Mouse (Mus musculus) intestine, postnatal 0 days (tissue): Measurements from ENCODE around the gene Tnnc2. TPM values are rescaled to one million over a fixed set of nuclear protein-coding genes. Genes with fewer than 3 reads are reported as not detected.
A peak's percentile ranks its signal among the peaks of the same experiment; 100 is the strongest.

Experiments
- ATAC-seq: fragments of 200-750 bp; cut with Nextera tagmentation; 2 replicates; pipeline ENCODE4 v1.8.0; 2017; ENCODE audit warnings: mild to moderate bottlenecking, moderate TSS enrichment, moderate library complexity
- H3K27ac ChIP-seq: fragments of 300-500 bp; sonication (generic); 2 replicates; pipeline ENCODE4 v1.5.1; 2014; ENCODE audit warnings: mild to moderate bottlenecking, low read depth, low read length, moderate library complexity
- H3K27me3 ChIP-seq: fragments of 300-500 bp; sonication (generic); replicated peaks from 2 replicates; pipeline ENCODE4 v1.6.1; 2014; ENCODE audit warnings: low read length, mixed read lengths; ENCODE audit not compliant: control insufficient read depth, insufficient read depth
- H3K36me3 ChIP-seq: fragments of 300-500 bp; sonication (generic); 2 replicates; pipeline ENCODE4 v1.6.1; 2014; ENCODE audit warnings: mild to moderate bottlenecking, moderate library complexity; ENCODE audit not compliant: control insufficient read depth, insufficient read depth
- H3K4me1 ChIP-seq: fragments of 300-500 bp; sonication (generic); replicated peaks from 2 replicates; pipeline ENCODE4 v1.6.1; 2014; ENCODE audit warnings: antibody characterized with exemption, low read length, mixed read lengths; ENCODE audit not compliant: control insufficient read depth, insufficient read depth
- H3K4me2 ChIP-seq: fragments of 300-500 bp; sonication (generic); replicated peaks from 2 replicates; pipeline ENCODE4 v1.6.1; 2014; ENCODE audit warnings: low read depth, mild to moderate bottlenecking, moderate library complexity
- H3K4me3 ChIP-seq: fragments of 300-500 bp; sonication (generic); 2 replicates; pipeline ENCODE4 v1.5.1; 2014; ENCODE audit warnings: low read depth, low read length
- H3K9ac ChIP-seq: fragments of 300-500 bp; sonication (generic); 2 replicates; pipeline ENCODE4 v1.6.1; 2014; ENCODE audit warnings: mild to moderate bottlenecking, low read depth, low read length
- H3K9me3 ChIP-seq: fragments of 300-500 bp; sonication (generic); 2 replicates; pipeline ENCODE4 v1.6.1; 2016; ENCODE audit warnings: mixed run types; ENCODE audit not compliant: control insufficient read depth
- CTCF ChIP-seq: sonication (generic); IDR thresholded peaks from 2 replicates; pipeline ENCODE4 v1.5.1; 2016; ENCODE audit warnings: low read depth, mild to moderate bottlenecking, control low read depth, antibody characterized with exemption, moderate library complexity
- WGBS: fragments of 180-500 bp; shearing (Covaris S2); extraction: QIAGEN DNeasy Blood & Tissue Kit; methylation state at CpG from one replicate; pipeline ENCODE4 v1.1.7; 2014; 5-methylcytosine and 5-hydroxymethylcytosine counted together
- polyA plus RNA-seq: library from polyadenylated mRNA; unstranded; fragments of >200 nt; fragmentation: Nextera tagmentation; extraction: Ambion mirVana; gene quantifications from 2 replicates; pipeline ENCODE4 v1.2.1, GENCODE M21; 2015

Gene Tnnc2
- polyA plus RNA-seq, 1 experiment from 2014 or later: 0.51 TPM

DNA sequence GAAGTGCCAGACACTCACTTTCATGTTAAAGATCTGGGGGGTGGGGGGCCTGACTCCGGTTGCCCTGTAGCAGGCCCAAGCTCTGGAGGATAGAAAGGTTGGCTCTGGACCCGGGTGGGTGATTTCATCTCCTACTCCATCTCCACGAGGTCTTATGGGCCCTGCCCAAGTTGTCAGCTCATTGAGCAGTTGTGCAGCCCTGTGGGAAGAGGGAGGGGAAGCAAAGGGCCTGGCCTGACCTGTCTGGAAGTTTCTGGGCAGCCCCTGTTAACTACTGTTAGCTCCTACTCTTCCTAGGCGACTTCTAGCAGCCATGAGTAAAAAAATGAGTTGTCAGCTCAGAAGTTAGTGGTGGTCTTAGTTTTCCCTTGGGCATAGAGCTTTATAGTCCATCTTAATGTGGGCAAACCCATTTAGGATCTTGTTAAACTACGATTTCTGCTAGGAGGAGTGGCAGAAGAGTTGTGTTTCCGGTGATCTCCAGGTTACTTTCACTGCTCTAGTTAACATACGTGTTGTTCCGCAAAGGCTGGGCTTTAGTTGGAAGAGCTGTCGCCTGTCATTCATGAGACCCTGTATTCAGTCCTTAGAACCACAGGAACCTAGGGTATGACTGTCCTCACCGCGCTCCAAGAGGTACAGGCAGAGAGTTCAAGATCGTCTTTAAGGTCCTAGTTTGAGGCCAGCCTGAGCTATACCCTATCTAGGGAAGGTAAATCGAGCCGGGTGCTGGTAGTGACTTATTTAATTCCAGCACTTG, 6.4 kb downstream of the Tnnc2 start:
- H3K4me2 ChIP-seq: no peak overlapping the region
- no peak overlapping the region for H3K27ac ChIP-seq
- no peak for TF ChIP-seq CTCF
- ATAC-seq: no peak
- peaks cover 10% of the 10 kb centered on the region; the same call in 1 of the 2 replicates for H3K4me1 ChIP-seq
- H3K36me3 ChIP-seq: peaks cover 11% of the 10 kb centered on the region; the same call in 1 of the 2 replicates
- H3K9ac ChIP-seq: no peak overlapping the region
- no peaks in the 10 kb centered on the region for H3K27me3 ChIP-seq
- H3K4me3 ChIP-seq: no peak overlapping the region
- WGBS: 72% methylated on average over 14 of the region's 14 CpGs
- H3K9me3 ChIP-seq: no peaks in the 10 kb centered on the region

DNA sequence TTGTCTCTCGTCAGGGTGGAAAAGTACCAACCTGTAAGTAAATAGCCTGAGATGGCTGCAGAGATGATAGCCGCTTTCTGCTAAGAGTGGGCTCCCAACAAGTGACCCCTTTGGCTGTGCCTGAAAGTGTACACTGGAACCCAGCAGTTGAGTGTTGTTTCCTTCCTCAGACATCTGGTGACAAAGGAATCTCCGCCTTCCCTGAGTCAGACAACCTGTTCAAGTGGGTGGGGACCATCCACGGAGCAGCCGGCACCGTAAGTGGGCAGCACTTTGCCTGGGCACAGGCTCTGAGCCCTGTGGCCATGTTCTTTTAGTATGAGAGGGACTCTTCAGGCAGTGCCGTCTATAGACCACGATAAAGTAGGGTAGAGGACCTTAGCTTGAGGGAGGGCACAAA, 8.6 kb downstream of the Tnnc2 start:
- no peaks in the 10 kb centered on the region for H3K9me3 ChIP-seq
- ATAC-seq: no peak
- H3K4me1 ChIP-seq: peaks cover 10% of the 10 kb centered on the region; the same call in 1 of the 2 replicates
- TF ChIP-seq CTCF: no peak
- H3K4me3 ChIP-seq: peak overlapping the region; percentile 76
- H3K36me3 ChIP-seq: peaks cover 31% of the 10 kb centered on the region
- WGBS: 48% methylated on average over 8 of the region's 8 CpGs
- peak overlapping the region; percentile 54 for H3K27ac ChIP-seq
- H3K4me2 ChIP-seq: peak overlapping the region; percentile 94
- no peak overlapping the region for H3K9ac ChIP-seq
- no peaks in the 10 kb centered on the region for H3K27me3 ChIP-seq

GRCm38 (mm10) chr2:164770279-164770678, 9.5 kb downstream of the Tnnc2 start:
- peak; percentile 63 for ATAC-seq
- Histone ChIP-seq H3K9ac (peak overlapping the region; percentile 75), H3K36me3 (peaks cover 39% of the 10 kb centered on the region), H3K4me1 (peaks cover 10% of the 10 kb centered on the region; the same call in 1 of the 2 replicates), H3K27me3 (no peaks in the 10 kb centered on the region), H3K4me3 (peak overlapping the region; percentile 76), H3K9me3 (no peaks in the 10 kb centered on the region), H3K27ac (peak overlapping the region; percentile 43), H3K4me2 (peak overlapping the region; percentile 94)
- 2% methylated on average over 15 of the region's 15 CpGs for WGBS
- TF ChIP-seq CTCF: no peak

- peaks cover 10% of the 10 kb centered on the region; the same call in 1 of the 2 replicates for H3K4me1 ChIP-seq
- ATAC-seq: peak; percentile 97
- no peaks in the 10 kb centered on the region for H3K27me3 ChIP-seq
- peak within 1 kb of the TSS; percentile 75 for H3K9ac ChIP-seq
- H3K36me3 ChIP-seq: peaks cover 46% of the 10 kb centered on the region
- H3K9me3 ChIP-seq: no peaks in the 10 kb centered on the region
- peak within 1 kb of the TSS; percentile 76 for H3K4me3 ChIP-seq
- WGBS: 2% methylated on average over 53 of the region's 53 CpGs
- H3K27ac ChIP-seq: peak within 1 kb of the TSS; percentile 65
- TF ChIP-seq CTCF: peak; percentile 52
- H3K4me2 ChIP-seq: peak within 1 kb of the TSS; percentile 94
These were observed 10.3 kb downstream of the Tnnc2 start, which contains the start of gene Ube2c for GRCm38 (mm10) chr2:164769258-164770037. TSS of gene Ube2c (plus strand) at chr2:164769898.

DNA sequence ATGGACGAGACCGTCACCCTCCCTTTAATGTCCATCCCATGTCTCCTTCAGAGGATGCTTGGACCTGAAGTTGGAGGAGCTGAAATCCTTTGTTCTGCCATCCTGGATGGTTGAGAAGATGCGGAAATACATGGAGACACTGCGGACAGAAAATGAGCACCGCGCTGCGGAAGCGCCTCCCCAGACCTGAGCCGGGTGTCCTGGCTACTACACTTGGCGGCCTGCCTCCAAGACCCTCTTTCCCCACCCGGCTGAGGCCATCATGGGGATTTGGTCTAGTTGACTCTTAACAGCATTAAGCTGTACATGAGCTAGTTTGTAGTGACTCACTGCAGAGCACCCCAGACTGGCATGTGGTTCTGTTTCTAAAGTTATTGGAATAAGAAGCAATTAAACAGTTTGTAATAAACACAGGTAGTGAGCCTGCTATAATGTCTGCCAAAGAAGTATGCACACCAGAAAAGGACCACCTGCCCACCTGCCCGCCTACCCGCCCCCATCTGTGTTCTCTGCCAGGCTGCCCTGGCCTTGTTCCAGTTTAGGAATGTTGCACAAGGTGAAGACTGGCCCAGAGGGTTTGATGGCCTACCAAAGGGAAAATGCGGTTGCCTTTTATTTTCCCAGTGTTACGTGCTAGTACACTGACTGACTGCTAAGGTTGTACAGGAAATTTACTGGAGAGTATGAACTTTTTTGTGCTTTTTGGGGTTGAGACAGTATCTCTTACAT, 11.8 kb downstream of the Tnnc2 start:
- H3K4me2 ChIP-seq: no peak overlapping the region
- H3K27ac ChIP-seq: no peak overlapping the region; the same call in 1 of the 2 replicates
- no peak overlapping the region for H3K9ac ChIP-seq
- TF ChIP-seq CTCF: no peak
- 90% methylated on average over 15 of the region's 15 CpGs for WGBS
- no peak overlapping the region for H3K4me3 ChIP-seq
- peaks cover 51% of the 10 kb centered on the region for H3K36me3 ChIP-seq
- H3K27me3 ChIP-seq: no peaks in the 10 kb centered on the region
- ATAC-seq: no peak
- no peaks in the 10 kb centered on the region for H3K9me3 ChIP-seq
- H3K4me1 ChIP-seq: 0 out of 2 replicates have a peak, but pooled peaks cover 7% of the 10 kb centered on the region
